Mouse (Mus musculus) testis, adult 2 months (tissue): Measurements from ENCODE around the gene Vegfd. TPM values are rescaled to one million over a fixed set of nuclear protein-coding genes. Genes with fewer than 3 reads are reported as not detected.
A peak's percentile ranks its signal among the peaks of the same experiment; 100 is the strongest.

Experiments used
- H3K27ac ChIP-seq: fragments of 200-500 bp; 2 replicates; pipeline ENCODE4 v1.5.1; 2012; ENCODE audit warnings: low read depth, low read length; ENCODE audit not compliant: control insufficient read depth, insufficient read depth
- H3K27me3 ChIP-seq: fragments of 200-500 bp; 2 replicates; pipeline ENCODE4 v1.6.1; 2012; ENCODE audit warnings: mild to moderate bottlenecking, low read length, moderate library complexity; ENCODE audit not compliant: control insufficient read depth, insufficient read depth
- H3K36me3 ChIP-seq: fragments of 200-500 bp; 2 replicates; pipeline ENCODE4 v1.6.1; 2012; ENCODE audit warnings: mild to moderate bottlenecking, low read length; ENCODE audit not compliant: control insufficient read depth, insufficient read depth
- H3K4me1 ChIP-seq: fragments of 200-500 bp; 2 replicates; pipeline ENCODE4 v1.6.1; 2012; ENCODE audit warnings: low read length; ENCODE audit not compliant: control insufficient read depth, insufficient read depth
- H3K4me3 ChIP-seq: fragments of 200-500 bp; 2 replicates; pipeline ENCODE4 v1.5.1; 2012; ENCODE audit warnings: low read depth, mild to moderate bottlenecking, low read length, moderate library complexity, mixed read lengths; ENCODE audit not compliant: control insufficient read depth
- CTCF ChIP-seq: fragments of 200-500 bp; IDR thresholded peaks from 2 replicates; pipeline ENCODE4 v1.5.1; 2012; ENCODE audit warnings: low read depth, mild to moderate bottlenecking, inconsistent platforms, low read length, moderate library complexity; ENCODE audit not compliant: control insufficient read depth, insufficient read depth, insufficient replicate concordance
- POLR2A ChIP-seq: fragments of 200-500 bp; IDR thresholded peaks from 2 replicates; pipeline ENCODE4 v1.6.1; 2012; ENCODE audit warnings: low read depth, mild to moderate bottlenecking, inconsistent platforms, low read length, moderate library complexity; ENCODE audit not compliant: control insufficient read depth
- polyA plus RNA-seq: library from polyadenylated mRNA; depleted of rRNA; stranded (reverse); fragments of >200 nt; gene quantifications from 2 replicates; pipeline ENCODE4 v1.2.3, GENCODE M21; 2012; rRNA removed

The Vegfd gene
- polyA plus RNA-seq: 1.1 and 1.4 TPM in 2 replicates

DNA sequence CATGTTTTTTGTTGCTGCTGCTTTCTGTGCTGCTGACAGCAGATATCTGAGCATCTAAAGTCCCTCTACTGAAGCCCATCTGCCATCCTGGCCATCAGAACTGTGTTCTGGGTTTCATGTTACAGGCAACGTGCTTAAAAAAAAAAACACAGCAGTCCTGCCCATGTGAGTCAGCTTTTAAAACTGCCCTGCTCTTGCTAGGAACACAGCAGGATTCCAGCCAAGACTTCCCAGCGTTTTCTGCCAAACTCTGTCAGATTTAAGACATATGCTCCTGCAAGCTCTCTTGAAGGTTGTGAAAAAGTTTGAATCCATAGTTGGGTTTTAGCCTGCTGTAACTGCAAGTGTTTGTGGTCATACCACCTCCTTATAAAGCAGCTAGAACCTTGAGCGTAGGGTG is at the start of gene Vegfd:
Gene Vegfd (plus strand): TSS at position 298 of the 400 bp plus-strand sequence.
- Histone ChIP-seq H3K36me3 (no peaks in the 10 kb centered on the region), H3K27me3 (no peaks in the 10 kb centered on the region), H3K27ac (0 out of 2 replicates have a peak within 1 kb of the TSS, but pooled peaks have one; percentile 21), H3K4me1 (no peaks in the 10 kb centered on the region), H3K4me3 (no peak within 1 kb of the TSS)
- no peak for TF ChIP-seq POLR2A
- TF ChIP-seq CTCF: no peak

DNA sequence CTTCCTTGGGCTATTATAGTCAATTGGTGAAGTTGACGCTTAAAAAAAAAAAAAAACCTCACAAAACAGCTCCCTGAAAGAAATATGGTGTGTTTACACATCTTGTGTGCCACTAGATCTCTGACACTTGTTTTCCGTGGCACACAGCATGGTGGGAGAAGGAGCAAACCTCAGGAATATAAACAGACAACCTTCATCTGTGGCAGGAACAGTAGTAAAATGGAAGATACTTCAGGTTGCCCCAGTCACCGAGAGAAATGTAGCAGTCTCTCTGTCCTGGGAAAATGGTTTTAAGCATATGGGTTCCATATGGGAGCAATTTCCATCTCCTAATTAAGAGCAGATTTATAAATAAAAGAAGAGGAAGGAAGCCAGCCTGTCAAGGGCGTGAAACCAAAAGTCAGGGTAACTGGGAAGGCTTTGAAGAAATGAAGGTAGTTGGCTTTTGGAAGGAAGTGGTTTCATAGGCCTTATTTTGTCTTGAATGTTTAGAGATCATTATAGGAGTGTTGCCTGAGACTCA is 49.7 kb upstream of the Vegfd start:
- Histone ChIP-seq H3K4me3 (no peak overlapping the region), H3K4me1 (no peaks in the 10 kb centered on the region), H3K27me3 (no peaks in the 10 kb centered on the region), H3K36me3 (no peaks in the 10 kb centered on the region), H3K27ac (no peak overlapping the region)
- TF ChIP-seq CTCF: no peak
- no peak for TF ChIP-seq POLR2A

DNA sequence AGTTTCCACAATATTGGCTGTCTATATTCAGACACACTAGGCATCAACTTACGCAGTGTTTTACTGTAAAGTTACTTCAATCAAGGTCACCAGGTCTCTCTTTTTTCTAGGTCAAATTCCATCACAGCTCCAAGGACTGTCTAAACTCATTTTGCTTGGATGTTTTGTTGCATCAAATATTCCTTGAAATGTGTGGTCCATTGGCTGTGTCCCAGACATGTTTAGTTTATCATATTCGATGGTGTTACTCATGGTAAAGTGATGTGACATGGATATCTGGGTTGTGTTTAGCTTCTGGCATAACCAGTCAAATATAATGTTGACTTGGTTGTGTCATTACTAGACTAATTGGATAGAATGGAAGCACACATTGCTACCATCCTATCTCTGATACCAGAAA is 42.8 kb upstream of the Vegfd start:
- TF ChIP-seq CTCF (no peak), POLR2A (no peak)
- H3K4me1 ChIP-seq: no peaks in the 10 kb centered on the region
- no peaks in the 10 kb centered on the region for H3K27me3 ChIP-seq

DNA sequence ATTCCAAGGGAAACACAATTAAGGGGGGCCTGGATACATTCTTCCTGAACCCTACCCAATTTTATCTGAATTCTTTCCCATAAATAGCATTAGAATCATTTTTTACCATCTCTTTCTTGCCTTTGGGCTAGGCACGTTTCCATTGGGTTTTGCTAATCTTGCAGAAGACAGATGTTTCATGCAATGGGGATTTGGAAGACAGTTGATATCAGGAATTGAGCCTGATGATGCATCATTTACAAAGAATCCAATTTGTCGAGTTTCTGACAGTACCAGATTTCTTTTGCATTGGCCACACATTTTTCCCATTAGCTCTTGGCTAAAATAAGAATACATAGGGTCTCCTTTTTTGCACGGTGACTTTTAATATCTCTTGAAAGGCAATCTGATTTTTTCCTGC is 42.4 kb upstream of the Vegfd start:
- Histone ChIP-seq H3K27ac (no peak overlapping the region), H3K4me1 (no peaks in the 10 kb centered on the region), H3K36me3 (no peaks in the 10 kb centered on the region), H3K27me3 (no peaks in the 10 kb centered on the region), H3K4me3 (no peak overlapping the region)
- no peak for TF ChIP-seq CTCF
- no peak for TF ChIP-seq POLR2A

More for the DNA sequence above, 42.8 kb upstream of the Vegfd start:
- no peak overlapping the region for H3K27ac ChIP-seq
- H3K36me3 ChIP-seq: no peaks in the 10 kb centered on the region
- no peak overlapping the region for H3K4me3 ChIP-seq

DNA sequence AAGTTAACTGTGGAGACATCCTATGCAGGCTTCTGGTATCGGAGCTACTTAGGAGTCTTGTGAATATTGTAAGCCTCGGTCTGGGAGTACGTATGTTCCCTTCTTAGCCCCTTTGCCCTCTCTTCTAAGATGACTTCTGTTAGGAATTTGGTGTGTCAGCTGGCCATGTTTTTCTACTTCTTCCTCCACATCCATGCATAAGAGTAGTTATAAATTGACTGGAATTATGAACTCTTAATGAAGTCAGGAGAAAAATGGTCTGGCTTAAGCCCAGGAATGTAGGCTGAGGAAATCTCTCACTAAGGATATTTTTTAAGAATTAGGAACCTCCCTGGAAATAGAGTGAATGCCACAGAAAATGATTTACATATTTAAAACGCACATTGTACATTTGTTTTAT is 34.6 kb upstream of the Vegfd start:
- TF ChIP-seq CTCF (no peak), POLR2A (no peak)
- Histone ChIP-seq H3K27me3 (no peaks in the 10 kb centered on the region), H3K4me3 (no peak overlapping the region), H3K4me1 (no peaks in the 10 kb centered on the region), H3K27ac (no peak overlapping the region), H3K36me3 (no peaks in the 10 kb centered on the region)

DNA sequence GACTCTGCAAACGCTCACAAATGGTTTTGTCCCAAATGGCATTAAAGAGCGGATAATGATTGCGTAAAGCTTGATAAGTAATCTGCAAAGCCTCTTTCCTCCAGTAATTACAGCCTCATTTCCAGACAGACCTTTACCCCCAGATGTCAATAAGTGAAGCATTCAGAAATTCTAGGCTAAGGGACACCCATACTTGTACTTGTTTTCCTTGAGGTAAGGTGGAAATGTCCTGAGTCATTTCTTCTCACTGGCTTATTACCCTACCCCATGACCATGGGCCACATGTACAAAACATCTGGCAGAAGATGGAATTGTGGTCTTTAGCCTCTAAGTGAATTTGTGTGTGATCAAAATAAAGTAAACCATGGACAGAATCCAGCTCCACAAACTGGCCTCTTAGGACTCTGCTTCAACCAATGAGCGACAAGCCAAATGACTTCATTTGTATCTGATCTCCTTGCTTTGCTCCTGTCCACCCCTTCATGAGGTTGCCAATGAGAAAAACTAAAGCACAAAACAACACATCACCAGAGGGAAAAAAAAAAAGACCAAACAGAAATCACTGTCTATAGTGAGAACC is 27.7 kb upstream of the Vegfd start:
- H3K27ac ChIP-seq: no peak overlapping the region
- no peak overlapping the region for H3K4me3 ChIP-seq
- no peak for TF ChIP-seq POLR2A
- TF ChIP-seq CTCF: no peak
- no peaks in the 10 kb centered on the region for H3K27me3 ChIP-seq
- no peaks in the 10 kb centered on the region for H3K4me1 ChIP-seq
- H3K36me3 ChIP-seq: no peaks in the 10 kb centered on the region

DNA sequence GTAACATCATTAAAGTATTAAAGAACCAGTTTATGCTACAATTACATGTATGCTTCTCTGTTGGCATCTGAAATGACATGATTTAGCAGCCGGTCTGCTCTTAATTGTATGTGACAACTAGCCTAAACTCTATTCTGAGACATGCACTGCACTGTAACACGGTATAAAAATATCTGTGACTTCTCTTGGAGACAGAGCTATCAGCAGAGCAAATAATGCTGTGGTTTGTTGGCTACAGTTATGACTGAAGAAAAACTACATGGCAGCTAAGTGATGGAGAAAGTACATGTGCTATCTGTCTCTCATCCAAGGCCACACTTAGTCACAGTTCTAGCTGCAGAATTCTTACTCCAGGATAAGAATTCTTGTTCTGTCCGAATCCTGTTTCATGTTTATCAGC is 24.2 kb upstream of the Vegfd start:
- Histone ChIP-seq H3K36me3 (no peaks in the 10 kb centered on the region), H3K4me3 (no peak overlapping the region), H3K27ac (no peak overlapping the region), H3K4me1 (no peaks in the 10 kb centered on the region), H3K27me3 (no peaks in the 10 kb centered on the region)
- TF ChIP-seq CTCF (no peak), POLR2A (no peak)

GRCm38 (mm10) chrX:164365153-164365865 is 7.9 kb upstream of the Vegfd start:
- no peaks in the 10 kb centered on the region for H3K27me3 ChIP-seq
- TF ChIP-seq CTCF: no peak
- TF ChIP-seq POLR2A: no peak
- no peak overlapping the region for H3K4me3 ChIP-seq
- no peaks in the 10 kb centered on the region for H3K36me3 ChIP-seq
- H3K4me1 ChIP-seq: no peaks in the 10 kb centered on the region
- no peak overlapping the region for H3K27ac ChIP-seq
